Mouse (Mus musculus) C3H10T1/2 (cell line): ENCODE results near the gene Btbd35f18. TPM values are rescaled to one million over a fixed set of nuclear protein-coding genes. Genes with fewer than 3 reads are reported as not detected.

Experiments used
- polyA plus RNA-seq, 2 experiments: library from polyadenylated mRNA; unstranded; fragments of >200 nt; fragmentation: generic; extraction: Trizol; gene quantifications; one replicate each; pipeline ENCODE4 v1.2.1; 2012; ENCODE audit warnings: missing spikeins in 2 of 2

Gene Btbd35f18
- polyA plus RNA-seq = not detected

GRCm38 (mm10) chrX:3699933-3700332, at the start of gene Btbd35f18:
Gene Btbd35f18, plus strand, starts transcription at chrX:3700233.

Other genes starting within 250 kb of the Btbd35f18 start
- not detected for gene Btbd35f10, start 52.7 kb downstream of the Btbd35f18 start, polyA plus RNA-seq